Mouse (Mus musculus) hematopoietic multipotent progenitor cell, adult 10-12 weeks (in vitro differentiated cells): ENCODE measurements around the gene Agpat3. TPM values are rescaled to one million over a fixed set of nuclear protein-coding genes. Genes with fewer than 3 reads are reported as not detected.

Experiments used
- polyA plus RNA-seq: library from polyadenylated mRNA; stranded (reverse); fragments of >175 nt; gene quantifications from 2 replicates; pipeline ENCODE4 v1.2.3, GENCODE M21; 2012; ENCODE audit warnings: low replicate concordance

Gene Agpat3
- polyA plus RNA-seq = 111 and 117 TPM in 2 replicates

DNA sequence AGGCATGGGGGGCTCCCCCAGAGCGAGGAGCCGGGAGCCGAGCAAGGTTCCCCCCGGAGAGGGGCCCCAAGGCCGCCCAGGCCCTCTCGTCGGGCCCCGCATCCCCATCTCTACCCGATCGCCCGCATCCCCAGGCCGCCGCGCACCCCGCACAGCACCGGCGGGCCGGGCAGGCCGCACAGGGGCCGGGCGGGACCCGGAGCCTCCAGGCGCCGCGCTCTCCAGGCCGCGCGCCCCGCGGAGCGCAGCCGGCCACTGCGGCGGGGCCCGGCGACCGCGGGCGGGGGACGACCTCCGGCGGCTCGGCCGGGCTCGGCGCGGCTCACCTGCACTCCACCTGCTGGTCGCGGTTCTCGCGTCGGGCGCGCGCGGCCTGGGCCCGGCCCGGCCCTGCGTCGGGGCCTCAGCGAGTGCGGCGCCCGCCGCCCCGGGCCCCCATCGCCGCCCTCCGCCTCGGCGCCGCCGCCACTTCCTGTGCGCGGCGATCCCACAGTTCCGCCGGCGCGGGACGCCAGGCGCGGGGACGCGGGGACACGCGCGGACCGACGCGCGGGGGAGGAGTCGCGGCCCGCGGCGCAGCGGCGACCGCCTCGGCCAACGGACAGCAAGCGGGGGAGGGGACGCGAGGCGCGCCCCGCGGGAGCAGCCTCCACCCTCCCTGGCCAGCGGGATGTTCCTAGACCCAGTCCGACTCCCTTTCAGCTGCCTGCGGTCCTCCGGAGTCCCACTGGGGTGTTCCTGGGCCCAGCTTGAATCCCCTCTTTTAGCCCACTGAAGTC, at the start of gene Agpat3:
Gene Agpat3, minus strand, starts transcription at position 603 of the 779 bp plus-strand sequence.

DNA sequence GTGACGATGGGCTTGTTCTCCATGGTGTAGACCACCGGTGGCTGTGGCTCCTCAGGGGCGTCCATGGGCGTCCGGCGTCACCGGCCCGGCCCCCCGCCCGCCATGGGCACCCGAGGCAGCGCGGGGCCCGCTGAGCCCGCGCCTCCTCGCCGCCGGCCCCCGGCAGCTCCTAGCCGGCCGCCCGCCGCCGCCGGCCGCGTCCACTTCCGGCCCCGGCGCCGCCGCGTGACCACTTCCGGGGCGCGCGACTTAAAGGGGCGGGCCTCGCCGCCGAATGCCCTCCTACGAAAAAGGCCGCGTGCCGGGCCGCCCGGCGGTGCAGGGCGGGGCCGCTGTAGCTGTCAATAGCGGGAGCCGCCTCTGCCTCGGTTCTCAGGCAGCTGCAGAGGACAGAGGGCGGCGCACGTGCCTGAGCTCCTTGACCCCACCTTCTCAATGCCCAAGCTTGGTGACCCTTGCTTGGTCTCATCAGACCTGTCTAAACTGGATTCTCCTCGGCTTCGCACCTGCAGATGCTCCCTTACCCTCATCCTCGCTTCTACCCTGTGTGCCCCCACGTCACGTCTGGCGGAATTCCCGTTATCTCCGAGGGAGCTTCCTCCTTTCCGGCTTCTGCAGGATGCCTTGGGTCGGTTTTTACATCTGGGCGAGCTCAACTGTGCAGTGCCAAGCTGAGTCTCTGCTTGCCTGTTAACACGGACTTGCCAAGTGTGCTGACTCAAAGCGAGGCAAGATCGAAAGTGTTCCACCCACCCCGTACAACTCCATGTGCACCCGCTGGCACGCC, 107.7 kb downstream of the Agpat3 start, which contains the start of gene Trappc10:
Gene Trappc10, minus strand, starts transcription at position 204 of the 787 bp plus-strand sequence.

Other genes with a start within 250 kb of the Agpat3 start
- gene D10Jhu81e, start 182.7 kb downstream of the Agpat3 start, polyA plus RNA-seq = 62.1 and 68.8 TPM in 2 replicates
- 5.6 and 10.0 TPM in 2 replicates for gene Pwp2, start 167.3 kb downstream of the Agpat3 start, polyA plus RNA-seq
- 53.7 and 141 TPM in 2 replicates for gene Trappc10, start 107.8 kb downstream of the Agpat3 start, polyA plus RNA-seq
- 157 and 183 TPM in 2 replicates for gene Rrp1, start 60.6 kb upstream of the Agpat3 start, polyA plus RNA-seq
- gene Cstb, start 73.2 kb upstream of the Agpat3 start, polyA plus RNA-seq = 4.8 and 51.0 TPM in 2 replicates
- gene Pdxk, start 112.5 kb upstream of the Agpat3 start, polyA plus RNA-seq = 16.5 and 16.9 TPM in 2 replicates
- gene Olfr1358, start 164.9 kb upstream of the Agpat3 start, polyA plus RNA-seq = not detected in 2 replicates
- gene Ilvbl, start 221.9 kb upstream of the Agpat3 start, polyA plus RNA-seq = 28.5 and 30.8 TPM in 2 replicates
- gene Syde1, start 239.5 kb upstream of the Agpat3 start, polyA plus RNA-seq = 3.2 and 3.6 TPM in 2 replicates